Mouse (Mus musculus) adrenal gland, postnatal 14 days (tissue): ENCODE measurements around the gene Pde4dip. TPM values are rescaled to one million over a fixed set of nuclear protein-coding genes. Genes with fewer than 3 reads are reported as not detected.

Source experiments
- DNase-seq: peaks from one replicate; pipeline ENCODE4 v3.0.0; 2021; ENCODE audit warnings: mixed read lengths
- total RNA-seq: library from RNA; stranded (reverse); gene quantifications from 2 replicates; pipeline ENCODE4 v1.2.3, GENCODE M21; 2021

The Pde4dip gene
- total RNA-seq, 1 experiment from 2014 or later, result 35.6 TPM

DNA sequence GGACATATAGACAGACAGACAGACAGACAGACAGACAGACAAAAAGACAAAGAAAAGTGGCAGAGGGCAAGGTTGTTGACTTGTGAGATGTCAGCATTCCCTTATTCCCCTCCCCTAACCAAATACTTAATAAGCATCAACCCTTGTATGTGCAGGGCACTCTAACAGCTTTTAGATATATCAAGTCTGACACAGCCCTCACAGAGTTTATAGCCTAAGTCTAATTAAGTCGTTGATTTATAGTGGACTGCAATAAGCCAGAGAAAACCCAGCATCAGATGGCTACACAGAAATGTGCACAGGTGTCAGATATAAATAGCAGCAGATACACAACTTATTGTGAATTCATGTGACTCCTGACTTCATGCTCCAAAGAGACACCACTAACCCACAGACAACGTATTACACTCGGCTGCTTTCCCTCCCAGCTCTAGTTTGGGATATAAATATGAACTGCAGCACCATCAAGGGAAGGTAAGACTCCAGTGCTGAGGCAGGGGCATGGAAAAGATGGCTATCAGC lies 87.3 kb downstream of the Pde4dip start:
- no peak for DNase-seq

- DNase-seq, result no peak
Observed at GRCm38 (mm10) chr3:97800657-97801056, 87.8 kb downstream of the Pde4dip start.

DNA sequence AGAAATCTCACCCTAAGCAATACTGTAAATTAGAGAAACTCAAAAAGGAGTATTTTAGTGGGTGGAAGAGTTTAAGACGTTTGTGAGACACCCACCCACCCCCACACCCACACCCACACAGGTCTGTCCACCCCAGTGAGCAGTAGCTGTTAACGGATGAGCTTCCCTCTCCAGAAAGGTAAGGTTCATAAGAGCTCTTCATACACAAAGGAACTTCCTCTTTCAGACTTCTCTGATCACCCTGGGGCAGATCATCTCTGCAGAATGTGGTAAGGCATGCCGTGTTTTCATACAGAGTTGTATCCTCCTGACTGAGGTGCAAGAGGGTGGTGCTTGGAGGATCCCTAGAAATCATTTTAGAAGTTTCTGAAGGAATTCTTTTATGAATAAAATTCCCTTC lies 88.5 kb downstream of the Pde4dip start:
- DNase-seq, result no peak

- DNase-seq, result no peak
Observed at GRCm38 (mm10) chr3:97799267-97799666, 89.2 kb downstream of the Pde4dip start.

DNA sequence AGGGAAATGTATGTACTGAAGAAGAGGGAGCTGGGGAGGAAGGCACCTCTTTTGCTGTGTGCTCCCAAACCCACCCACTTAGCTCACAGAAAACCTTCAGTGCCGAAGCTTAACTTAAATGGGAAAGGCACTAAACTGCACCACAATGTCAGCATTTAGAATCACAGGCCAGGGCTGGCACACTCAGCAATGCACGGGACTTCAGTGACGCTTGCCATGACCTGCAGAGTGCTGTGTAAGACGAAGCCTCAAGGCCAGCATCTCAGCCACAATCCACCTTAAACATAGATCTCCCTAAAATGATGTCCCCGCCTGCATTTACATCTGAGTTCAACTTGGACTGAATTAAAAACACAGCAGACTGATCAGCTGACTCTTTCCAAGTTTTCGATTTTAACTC lies 91.1 kb downstream of the Pde4dip start:
- DNase-seq, result no peak

GRCm38 (mm10) chr3:97793995-97794394 lies 94.5 kb downstream of the Pde4dip start:
- DNase-seq, result no peak

DNA sequence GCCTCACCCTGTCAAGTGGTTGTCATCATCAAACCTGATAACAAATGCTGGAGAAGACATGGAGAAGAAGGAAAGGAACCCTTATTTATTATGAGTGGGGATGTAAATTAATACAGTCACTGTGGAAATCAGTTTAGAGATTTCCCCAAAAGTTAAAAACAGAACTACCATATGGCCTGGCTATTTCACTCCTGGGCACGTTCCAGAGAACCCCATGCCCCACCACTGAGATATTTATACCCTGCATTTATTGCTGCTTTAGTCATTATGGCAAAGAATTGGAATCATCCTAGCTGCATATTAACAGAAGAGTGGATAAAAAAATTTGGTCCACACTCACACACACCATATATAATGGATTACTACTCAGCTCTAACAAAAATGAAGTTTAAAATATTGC lies 98.4 kb downstream of the Pde4dip start:
- DNase-seq, result no peak

- DNase-seq, result no peak
Observed at GRCm38 (mm10) chr3:97789317-97789716, 99.2 kb downstream of the Pde4dip start.

- DNase-seq, result no peak
Observed at GRCm38 (mm10) chr3:97776195-97776594, 112.3 kb downstream of the Pde4dip start.

- no peak for DNase-seq
Observed at GRCm38 (mm10) chr3:97775742-97776141, 112.8 kb downstream of the Pde4dip start.

DNA sequence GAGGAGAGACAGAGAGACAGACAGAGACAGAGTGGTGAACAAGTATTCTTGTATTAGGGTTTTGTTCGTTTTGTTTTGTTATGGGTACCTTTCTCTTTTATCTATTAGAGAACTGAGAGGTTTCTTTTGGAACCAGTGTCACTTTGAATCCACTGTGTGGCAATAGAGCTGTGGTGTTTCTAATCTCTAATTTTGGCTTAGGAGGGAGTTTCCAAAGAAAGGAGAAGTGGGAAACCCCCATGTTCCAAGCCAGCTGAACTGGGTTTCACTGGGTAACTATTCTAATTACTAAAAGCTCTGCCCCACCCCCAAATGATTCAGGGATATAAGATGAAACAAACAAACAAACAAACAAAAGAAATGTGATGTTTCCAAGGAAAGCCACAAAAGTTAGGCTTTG lies 113.6 kb downstream of the Pde4dip start:
- DNase-seq, result no peak

GRCm38 (mm10) chr3:97767771-97768762 lies 120.4 kb downstream of the Pde4dip start:
- peak; percentile 95 for DNase-seq

- DNase-seq, result peak; percentile 11
Observed at GRCm38 (mm10) chr3:97767041-97767770, 121.3 kb downstream of the Pde4dip start.

DNA sequence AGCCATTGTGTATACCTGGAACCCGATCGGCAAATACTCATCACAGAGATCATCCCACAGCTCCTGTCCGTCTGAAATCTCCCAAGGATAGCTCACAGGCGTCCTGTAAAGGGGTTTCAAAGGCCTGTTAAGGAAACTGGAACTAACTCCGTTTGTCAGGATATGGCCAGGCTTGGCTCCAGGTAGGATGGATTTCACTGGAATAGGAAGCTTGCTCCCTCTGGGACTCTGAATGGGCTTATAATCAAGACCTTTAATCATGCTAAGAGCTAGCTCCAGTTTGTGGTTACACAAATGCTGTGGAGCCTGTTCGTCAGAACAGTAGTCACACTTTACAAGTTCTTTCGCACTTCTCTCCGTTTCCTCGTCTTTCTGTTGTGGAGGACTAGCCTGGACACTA lies 122.0 kb downstream of the Pde4dip start:
- DNase-seq, result peak; percentile 24

DNA sequence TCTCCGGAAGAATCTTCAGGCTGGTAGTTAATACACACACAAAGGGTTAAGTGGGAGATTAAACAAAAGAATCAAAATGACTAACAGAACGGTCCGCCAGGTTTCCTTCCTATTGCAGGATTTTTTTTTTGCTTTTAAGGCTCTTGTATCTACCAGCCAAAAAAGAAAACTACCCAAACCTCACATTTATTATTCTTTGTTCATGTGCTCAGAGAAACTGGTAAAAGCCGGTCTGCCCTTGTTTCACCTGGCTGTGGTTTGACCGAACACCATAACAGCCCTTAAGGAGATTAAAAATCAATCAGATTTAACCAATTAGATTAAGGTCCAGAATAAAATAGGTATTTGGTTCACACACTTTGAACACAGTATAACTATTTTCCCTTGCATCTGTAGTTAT lies 124.4 kb downstream of the Pde4dip start:
- no peak for DNase-seq

- DNase-seq, result no peak
Observed at GRCm38 (mm10) chr3:97761951-97762350, 126.6 kb downstream of the Pde4dip start.

DNA sequence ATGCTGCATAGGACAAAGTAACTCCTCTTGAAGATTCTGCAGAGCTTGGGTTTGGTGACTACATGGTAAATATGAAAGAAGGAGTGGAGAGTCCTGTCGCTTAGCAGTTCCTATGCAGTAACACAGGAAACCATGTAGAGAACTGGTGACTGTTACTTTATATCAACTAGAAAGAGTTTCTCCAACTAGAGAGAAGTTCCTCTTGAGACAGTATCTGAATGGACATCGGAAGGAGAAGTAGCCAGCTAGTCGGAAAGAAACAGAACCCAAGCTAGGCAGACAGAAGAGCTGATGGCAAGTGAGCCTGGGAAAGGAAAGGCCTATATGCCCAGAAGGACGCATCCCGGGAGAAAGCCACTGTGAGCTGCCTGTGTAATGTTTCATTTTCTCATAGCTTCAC lies 127.3 kb downstream of the Pde4dip start:
- no peak for DNase-seq

DNA sequence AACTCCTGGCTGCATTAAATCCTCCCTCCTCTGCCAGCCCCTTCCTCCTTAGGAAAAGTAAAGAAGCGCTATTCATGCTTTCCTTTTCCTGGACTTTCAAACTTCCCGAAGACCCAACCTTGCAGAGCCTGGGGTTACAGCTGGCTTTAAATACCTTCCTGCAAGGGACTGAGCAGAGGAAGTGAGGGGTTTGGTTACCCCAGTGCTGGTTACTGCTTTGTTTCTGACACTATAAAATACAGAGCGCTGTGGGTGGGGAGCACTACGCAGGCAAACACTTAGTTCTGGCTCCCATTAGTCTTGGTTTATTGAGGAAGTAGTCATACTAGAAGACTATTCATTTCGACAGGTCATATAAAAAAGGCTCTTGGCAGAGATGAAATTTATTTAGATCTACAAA lies 128.7 kb downstream of the Pde4dip start:
- no peak for DNase-seq

GRCm38 (mm10) chr3:97757501-97757900 lies 131.0 kb downstream of the Pde4dip start:
- no peak for DNase-seq

DNA sequence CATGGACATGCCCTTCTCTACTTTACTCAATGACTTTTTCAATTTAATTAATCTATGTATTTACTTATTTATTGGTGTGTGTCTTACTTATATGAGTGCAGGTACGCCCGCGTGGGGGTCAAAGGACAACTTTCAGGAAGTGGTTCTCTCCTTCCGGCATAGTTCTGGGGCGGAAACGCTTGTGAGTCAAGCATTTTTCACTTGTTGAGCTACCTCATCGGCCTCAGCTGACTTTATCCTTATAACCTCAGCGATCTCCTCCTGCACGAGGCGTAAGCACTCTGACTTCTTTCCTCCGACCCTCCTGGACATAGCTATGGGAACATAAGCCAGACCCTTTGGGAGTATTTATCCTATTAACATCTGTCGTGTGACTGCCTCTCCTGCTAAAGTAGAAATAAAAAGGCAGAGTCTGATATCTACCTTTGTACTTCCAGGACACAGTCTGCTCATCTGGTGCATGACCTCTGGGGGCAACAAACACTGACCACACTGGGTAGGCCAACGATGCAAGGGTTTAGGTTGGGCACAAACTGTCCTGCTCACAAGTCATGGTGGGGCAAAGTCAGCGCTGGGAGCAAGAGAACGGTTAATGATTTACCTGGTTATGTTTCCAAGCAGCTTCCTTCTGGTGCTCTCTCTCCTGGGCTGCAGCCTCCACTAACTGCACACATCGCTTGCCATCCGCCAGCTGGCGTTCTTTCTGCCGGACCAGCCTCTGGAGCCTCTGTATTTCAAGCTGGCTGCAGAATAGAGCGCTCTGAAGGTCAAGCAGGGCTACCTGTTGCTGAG lies 132.0 kb downstream of the Pde4dip start:
- DNase-seq, result no peak

DNA sequence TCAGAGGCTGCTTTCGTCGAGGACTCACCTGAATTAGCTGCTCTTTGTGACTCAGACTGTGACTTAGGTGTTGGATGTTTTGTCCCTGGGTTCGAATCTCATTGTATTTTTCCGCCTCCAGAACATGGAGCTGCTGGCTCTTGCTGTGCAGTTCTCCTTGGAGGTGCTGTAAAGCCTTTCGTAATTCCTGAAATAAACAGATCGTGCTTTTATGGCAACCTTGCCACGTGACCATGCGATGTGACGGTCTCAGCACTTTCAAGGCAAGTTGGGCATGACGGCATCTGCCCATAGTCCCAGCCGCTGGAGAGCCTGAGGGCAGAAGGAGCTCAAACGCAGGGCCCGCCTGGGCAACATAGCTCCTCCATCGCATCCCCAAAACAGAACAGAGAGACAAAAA lies 133.1 kb downstream of the Pde4dip start:
- DNase-seq, result no peak

DNA sequence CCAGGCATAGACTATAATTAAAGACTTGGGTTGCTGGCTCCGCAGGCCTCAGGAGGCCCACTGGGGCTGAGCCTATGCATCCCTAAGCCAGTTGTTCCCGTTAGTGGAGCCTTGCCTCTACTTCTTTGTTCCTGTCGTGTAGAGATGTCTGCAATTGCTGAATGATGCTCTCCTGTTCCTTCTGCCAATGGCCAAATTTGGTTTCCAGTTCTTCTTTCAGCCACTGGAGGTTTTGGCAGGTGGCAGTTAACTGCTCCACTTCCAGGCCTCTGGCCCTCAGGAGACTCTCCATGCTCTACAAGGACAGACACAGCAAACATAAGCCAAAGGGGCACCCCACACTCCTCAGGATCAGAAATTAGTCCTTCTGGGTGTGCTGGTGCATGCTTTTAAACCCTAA lies 135.6 kb downstream of the Pde4dip start:
- DNase-seq, result no peak
